Mouse (Mus musculus) right cerebral cortex, postnatal 25 days (tissue): ENCODE data around the gene Olfr1095.

Experiments used
- DNase-seq: peaks from one replicate; pipeline ENCODE4 v3.0.0; 2022

Gene Olfr1095

GRCm38 (mm10) chr2:86851596-86851995 is at the start of gene Olfr1095:
Gene Olfr1095, minus strand, starts transcription at chr2:86851696.
- no peak for DNase-seq

- no peak for DNase-seq
Observed at GRCm38 (mm10) chr2:86892116-86892515, 40.6 kb upstream of the Olfr1095 start, which contains the start of gene Olfr1097. Gene Olfr1097, minus strand, starts transcription at chr2:86892216.

GRCm38 (mm10) chr2:86874702-86875101 is 23.2 kb upstream of the Olfr1095 start, which contains the start of gene Gm13723:
Gene Gm13723, minus strand, starts transcription at chr2:86874802.
- no peak for DNase-seq

GRCm38 (mm10) chr2:86824363-86824762 is 27.1 kb downstream of the Olfr1095 start, which contains the start of gene Olfr1094:
Gene Olfr1094, plus strand, starts transcription at chr2:86824663.
- no peak for DNase-seq

- no peak for DNase-seq
Observed at GRCm38 (mm10) chr2:86809918-86810317, 41.6 kb downstream of the Olfr1095 start, which contains the start of gene Olfr141. Gene Olfr141, minus strand, starts transcription at chr2:86810018.
